15 mouse cellular contexts compared by ENCODE assay signal in genomic region chr10:55851361-55851760, GRCm38 (mm10).
"Had no signal": no experiment of that assay in that cellular context is flagged by ENCODE, and none has a peak within 500 bp of the region (broad histone marks: within the 10 kb centered on the region; RNA-seq: fewer than 3 reads in every experiment).

No protein-coding gene starts in this region.

- DNase-seq: lung, adult 2 months; lung, postnatal 14 days; lung, postnatal 36 days; right cerebral cortex, postnatal 14 days; thymus, adult 2 months; thymus, postnatal 25 days; thymus, postnatal 4 days had no signal

- H3K4me3 ChIP-seq: lung, embryonic 15.5 days; megakaryocyte, embryonic 14.5 days; midbrain, embryonic 13.5 days; midbrain, embryonic 15.5 days; neural tube, embryonic 12.5 days; stomach, embryonic 15.5 days had no signal

- H3K27ac ChIP-seq: lung, embryonic 15.5 days; macrophage; midbrain, embryonic 13.5 days; midbrain, embryonic 15.5 days; neural tube, embryonic 12.5 days; stomach, embryonic 15.5 days; stomach, postnatal 0 days had no signal
